Mouse (Mus musculus) heart, embryonic 11.5 days (tissue): Measurements from ENCODE around the gene Avl9. TPM values are rescaled to one million over a fixed set of nuclear protein-coding genes. Genes with fewer than 3 reads are reported as not detected.

Source experiments
- ATAC-seq: fragments of 200-750 bp; cut with Nextera tagmentation; replicated peaks from 2 replicates; pipeline ENCODE4 v1.8.0; 2017; ENCODE audit warnings: moderate library complexity; ENCODE audit not compliant: insufficient number of reproducible peaks, low FRiP score, low TSS enrichment
- H3K27ac ChIP-seq: fragments of 300-500 bp; sonication (generic); 2 replicates; pipeline ENCODE4 v1.5.1; 2014; ENCODE audit warnings: mild to moderate bottlenecking, low read depth, low read length
- H3K27me3 ChIP-seq: fragments of 300-500 bp; sonication (generic); 2 replicates; pipeline ENCODE4 v1.6.1; 2014; ENCODE audit warnings: mild to moderate bottlenecking, low read length, mixed read lengths; ENCODE audit not compliant: control insufficient read depth, insufficient read depth
- H3K36me3 ChIP-seq: fragments of 300-500 bp; sonication (generic); 2 replicates; pipeline ENCODE4 v1.6.1; 2014; ENCODE audit warnings: mild to moderate bottlenecking, low read length, moderate library complexity, mixed read lengths; ENCODE audit not compliant: control insufficient read depth, insufficient read depth
- H3K4me1 ChIP-seq: fragments of 300-500 bp; sonication (generic); 2 replicates; pipeline ENCODE4 v1.6.1; 2014; ENCODE audit warnings: low read length; ENCODE audit not compliant: control insufficient read depth, insufficient read depth
- H3K4me2 ChIP-seq: fragments of 300-500 bp; sonication (generic); 2 replicates; pipeline ENCODE4 v1.6.1; 2014; ENCODE audit warnings: mild to moderate bottlenecking, moderate library complexity
- H3K4me3 ChIP-seq: fragments of 300-500 bp; sonication (generic); 2 replicates; pipeline ENCODE4 v1.5.1; 2014; ENCODE audit warnings: low read depth, low read length
- H3K9ac ChIP-seq: fragments of 300-500 bp; sonication (generic); 2 replicates; pipeline ENCODE4 v1.6.1; 2014; ENCODE audit warnings: mild to moderate bottlenecking, low read depth, low read length, moderate library complexity
- H3K9me3 ChIP-seq: fragments of 300-500 bp; sonication (generic); replicated peaks from 2 replicates; pipeline ENCODE4 v1.6.1; 2016; ENCODE audit warnings: low read length; ENCODE audit not compliant: control insufficient read depth
- WGBS: fragments of 180-500 bp; shearing (Covaris S2); extraction: QIAGEN DNeasy Blood & Tissue Kit; methylation state at CpG from one replicate; pipeline ENCODE4 v1.1.7; 2014; ENCODE audit not compliant: insufficient replicate concordance; 5-methylcytosine and 5-hydroxymethylcytosine counted together
- polyA plus RNA-seq: library from polyadenylated mRNA; unstranded; fragments of >200 nt; fragmentation: Nextera tagmentation; extraction: Ambion mirVana; gene quantifications from 2 replicates; pipeline ENCODE4 v1.2.1, GENCODE M21; 2014

Avl9 gene
- polyA plus RNA-seq: 10.0 and 11.1 TPM in 2 replicates

DNA sequence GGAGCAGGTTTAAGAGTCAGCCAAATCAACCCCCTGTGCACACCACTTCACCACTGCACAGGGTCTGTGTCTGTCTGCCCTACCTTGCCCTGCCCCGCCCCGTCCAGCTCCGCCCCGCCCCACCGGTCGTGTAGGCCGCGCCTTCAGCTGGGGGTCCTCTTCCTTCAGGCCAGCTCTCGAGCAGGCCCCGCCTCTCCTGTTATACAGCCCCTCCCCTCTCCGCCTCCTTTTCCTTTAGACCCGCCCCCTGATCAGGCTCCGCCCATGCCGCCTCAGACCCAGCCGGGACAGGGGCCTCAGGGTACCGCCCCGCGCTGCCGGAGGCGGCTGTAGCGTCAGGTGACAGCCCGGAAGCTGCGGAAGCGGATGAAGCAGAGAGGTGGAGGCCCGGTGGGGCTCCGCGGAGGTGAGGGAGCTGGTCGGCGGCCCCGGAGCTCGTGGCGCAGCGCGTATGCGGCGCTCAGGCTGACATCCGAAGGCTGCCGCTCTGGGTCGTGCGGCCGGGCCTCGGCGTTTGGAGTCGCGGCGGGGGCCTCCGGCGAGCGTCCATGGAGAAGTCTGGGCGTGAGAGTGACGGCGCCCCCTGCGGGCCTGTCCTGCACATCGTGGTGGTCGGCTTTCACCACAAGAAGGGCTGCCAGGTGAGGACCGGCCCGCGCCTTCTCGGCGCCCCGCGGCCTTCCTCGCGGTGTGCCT lies at the start of gene Avl9:
Gene Avl9, plus strand, starts transcription at position 326 of the 696 bp plus-strand sequence.
- under 1% methylated on average over 60 of the region's 64 CpGs for WGBS
- Histone ChIP-seq H3K36me3 (no peaks in the 10 kb centered on the region), H3K9ac (peak within 1 kb of the TSS; percentile 87), H3K27me3 (no peaks in the 10 kb centered on the region), H3K4me1 (peaks cover 4% of the 10 kb centered on the region; the same call in 1 of the 2 replicates), H3K4me3 (peak within 1 kb of the TSS; percentile 88), H3K9me3 (no peaks in the 10 kb centered on the region), H3K27ac (peak within 1 kb of the TSS; percentile 91), H3K4me2 (peak within 1 kb of the TSS; percentile 84)
- ATAC-seq: peak; percentile 99

DNA sequence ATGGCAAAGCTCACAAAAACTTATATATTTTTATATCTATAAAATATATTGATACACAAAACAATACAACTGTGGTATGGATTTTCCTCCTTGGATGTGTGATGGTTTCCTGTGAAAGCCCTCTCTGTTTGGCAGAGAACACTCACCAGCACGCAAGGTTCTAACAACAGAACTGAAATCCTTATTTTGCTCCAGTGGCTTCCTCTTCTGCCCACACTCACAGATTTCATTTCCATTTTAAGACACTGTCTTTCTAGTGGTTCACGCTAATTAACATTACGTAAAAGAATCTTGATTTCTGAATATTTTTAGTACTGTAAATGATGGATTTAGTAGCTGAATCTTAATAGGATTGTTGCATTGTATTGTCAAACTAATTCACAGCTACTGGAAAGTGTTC lies 26.5 kb upstream of the Avl9 start:
- no peak for ATAC-seq
- Histone ChIP-seq H3K9me3 (no peaks in the 10 kb centered on the region), H3K9ac (no peak overlapping the region), H3K27ac (no peak overlapping the region), H3K4me3 (no peak overlapping the region), H3K27me3 (no peaks in the 10 kb centered on the region), H3K4me2 (no peak overlapping the region), H3K36me3 (no peaks in the 10 kb centered on the region), H3K4me1 (no peaks in the 10 kb centered on the region)
- WGBS: 85% methylated on average over 3 of the region's 3 CpGs

DNA sequence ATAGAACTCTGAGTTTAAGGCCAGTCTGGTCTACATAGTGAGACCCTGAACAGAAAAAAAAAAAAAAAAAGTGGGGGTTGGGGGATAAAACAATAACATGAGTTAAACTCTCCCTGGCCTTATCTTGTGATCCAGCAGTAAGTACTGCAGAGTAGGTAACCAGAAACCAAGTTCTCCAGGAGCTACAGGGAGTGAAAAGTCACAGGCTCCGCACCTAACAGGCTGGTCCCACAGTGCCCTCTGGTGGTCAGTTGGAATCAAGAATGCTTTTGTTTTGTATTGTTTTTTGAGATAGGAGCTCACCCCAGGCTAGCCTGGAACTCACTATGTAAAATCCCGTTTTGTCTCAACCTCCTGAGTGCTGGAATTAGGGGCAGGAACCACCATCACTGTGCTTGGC lies 23.5 kb upstream of the Avl9 start:
- no peak overlapping the region for H3K27ac ChIP-seq
- no peaks in the 10 kb centered on the region for H3K9me3 ChIP-seq
- H3K9ac ChIP-seq: no peak overlapping the region
- H3K27me3 ChIP-seq: no peaks in the 10 kb centered on the region
- ATAC-seq: no peak; the same call in 1 of the 2 replicates
- H3K36me3 ChIP-seq: no peaks in the 10 kb centered on the region
- H3K4me2 ChIP-seq: no peak overlapping the region
- H3K4me3 ChIP-seq: no peak overlapping the region
- WGBS: 6% methylated on average over 2 of the region's 2 CpGs
- H3K4me1 ChIP-seq: no peaks in the 10 kb centered on the region

DNA sequence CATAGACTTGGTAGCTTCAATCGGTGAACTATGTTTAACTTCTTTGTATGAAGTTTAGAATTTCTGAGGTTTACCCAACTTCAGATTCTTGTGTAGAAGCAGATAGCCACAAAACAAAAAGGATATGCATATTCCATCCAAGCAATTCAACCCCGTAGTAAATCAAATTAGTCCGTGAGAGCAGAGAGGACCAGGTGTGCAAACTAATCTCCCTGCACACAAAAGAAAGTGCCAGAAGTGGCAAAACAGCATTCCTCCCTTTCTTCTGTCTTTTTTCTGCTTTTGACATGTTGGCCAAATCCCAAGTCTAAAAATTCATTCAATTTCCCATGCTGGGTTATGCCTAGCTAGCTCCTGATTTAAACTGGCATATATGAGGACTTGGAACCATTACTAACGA lies 22.3 kb upstream of the Avl9 start:
- Histone ChIP-seq H3K27me3 (no peaks in the 10 kb centered on the region), H3K27ac (no peak overlapping the region), H3K9ac (no peak overlapping the region), H3K36me3 (no peaks in the 10 kb centered on the region), H3K4me2 (no peak overlapping the region), H3K4me1 (no peaks in the 10 kb centered on the region), H3K4me3 (no peak overlapping the region), H3K9me3 (no peaks in the 10 kb centered on the region)
- no peak for ATAC-seq
- WGBS: 79% methylated on average over 4 of the region's 4 CpGs

DNA sequence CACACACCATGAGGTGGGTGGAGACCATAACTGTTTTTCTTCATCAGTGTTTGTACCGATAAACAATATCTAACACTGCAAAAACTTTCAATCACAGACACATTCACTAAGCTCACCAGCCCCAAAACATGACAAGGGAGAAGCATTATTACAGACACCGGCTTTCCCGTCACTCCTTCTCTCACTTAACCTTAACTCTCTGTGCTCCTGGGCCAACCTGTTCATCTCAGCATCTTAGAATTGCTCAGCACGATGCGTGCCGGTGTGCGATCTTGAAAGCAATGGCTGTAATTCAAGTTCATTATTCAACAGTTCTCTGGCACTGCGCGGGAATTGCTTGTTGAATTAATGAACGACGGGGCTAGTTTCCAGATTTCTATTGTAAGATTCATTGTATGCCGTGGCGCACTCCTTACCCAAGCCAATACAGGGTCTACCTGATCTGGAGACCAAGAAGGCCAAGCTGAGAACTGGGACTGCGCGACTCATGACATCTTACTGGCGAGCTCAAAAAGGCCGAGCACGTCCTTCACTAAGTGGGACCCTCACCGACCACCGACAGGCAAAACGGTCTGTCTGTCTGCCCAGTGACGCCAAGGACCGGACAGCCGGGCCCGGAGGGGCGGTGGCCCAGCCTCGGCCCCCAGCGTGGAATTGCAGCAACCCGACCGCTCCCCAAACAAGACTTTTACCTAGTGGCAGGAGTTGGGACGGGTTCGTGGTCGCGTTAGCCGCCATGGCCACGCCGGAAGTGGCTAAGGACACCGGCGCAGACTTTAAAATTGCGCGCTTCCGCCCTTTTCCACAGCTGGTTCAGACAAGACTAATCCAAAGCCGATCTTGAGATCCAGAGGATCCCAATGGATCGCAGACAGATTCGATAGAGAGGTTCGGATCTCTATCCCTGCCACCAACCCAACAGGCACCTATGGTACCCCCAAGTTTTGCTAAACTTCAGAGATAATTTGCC lies 10.5 kb upstream of the Avl9 start, which contains the start of gene Lsm5:
Gene Lsm5, minus strand, starts transcription at position 780 of the 970 bp plus-strand sequence.
- no peaks in the 10 kb centered on the region for H3K36me3 ChIP-seq
- H3K4me2 ChIP-seq: peak within 1 kb of the TSS; percentile 88
- no peaks in the 10 kb centered on the region for H3K27me3 ChIP-seq
- H3K4me1 ChIP-seq: no peaks in the 10 kb centered on the region
- peak within 1 kb of the TSS; percentile 88 for H3K4me3 ChIP-seq
- peak within 1 kb of the TSS; percentile 75 for H3K9ac ChIP-seq
- WGBS: under 1% methylated on average over 46 of the region's 46 CpGs
- H3K27ac ChIP-seq: no peak within 1 kb of the TSS
- peak; percentile 86 for ATAC-seq
- no peaks in the 10 kb centered on the region for H3K9me3 ChIP-seq

DNA sequence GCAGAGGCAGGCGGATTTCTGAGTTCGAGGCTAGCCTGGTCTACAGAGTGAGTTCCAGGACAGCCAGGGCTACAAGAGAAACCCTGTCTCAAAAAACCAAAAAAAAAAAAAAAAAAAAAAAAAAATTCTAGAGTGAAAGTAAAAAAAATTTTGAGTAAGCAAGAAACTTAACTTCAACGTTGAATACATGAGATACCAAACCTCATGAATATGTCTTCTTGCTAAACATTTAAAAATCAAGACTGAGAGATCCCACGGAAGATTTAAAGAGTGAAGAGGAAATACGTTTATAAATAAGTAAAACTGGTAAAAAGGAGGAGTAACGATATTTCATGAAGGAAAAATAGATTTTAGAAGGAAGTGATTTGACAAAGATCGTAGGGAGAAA lies 519 bp upstream of the Avl9 start:
- no peak overlapping the region for H3K27ac ChIP-seq
- WGBS: 43% methylated on average over 7 of the region's 7 CpGs
- no peaks in the 10 kb centered on the region for H3K27me3 ChIP-seq
- peak overlapping the region; percentile 88 for H3K4me3 ChIP-seq
- no peaks in the 10 kb centered on the region for H3K36me3 ChIP-seq
- H3K4me1 ChIP-seq: peaks cover 4% of the 10 kb centered on the region; the same call in 1 of the 2 replicates
- no peak overlapping the region; the same call in 1 of the 2 replicates for H3K9ac ChIP-seq
- ATAC-seq: no peak
- H3K4me2 ChIP-seq: peak overlapping the region; percentile 84
- H3K9me3 ChIP-seq: no peaks in the 10 kb centered on the region

DNA sequence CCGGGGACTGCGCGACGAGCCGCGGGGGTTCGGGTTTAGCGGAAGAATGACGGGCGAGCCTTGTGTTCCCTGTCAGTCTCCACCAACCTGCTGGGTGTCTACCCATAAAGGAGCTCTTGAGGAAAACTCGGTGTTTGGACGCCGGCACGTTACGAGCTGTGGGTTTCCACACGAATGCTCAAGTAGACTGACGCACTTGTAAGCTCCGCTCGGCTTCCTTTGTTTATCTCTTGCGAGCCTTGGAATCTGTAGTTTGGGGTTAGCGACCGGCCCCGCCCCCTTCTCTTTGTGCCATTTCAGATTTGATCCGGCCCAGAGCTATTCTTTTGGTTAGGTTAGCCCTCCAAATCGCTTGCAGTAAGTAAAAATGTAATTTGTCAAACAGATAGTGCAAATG lies 569 bp downstream of the Avl9 start:
- Histone ChIP-seq H3K4me3 (peak overlapping the region; percentile 88), H3K9me3 (no peaks in the 10 kb centered on the region), H3K27ac (peak overlapping the region; percentile 91), H3K27me3 (no peaks in the 10 kb centered on the region), H3K9ac (peak overlapping the region; percentile 87), H3K4me2 (peak overlapping the region; percentile 84), H3K4me1 (peaks cover 4% of the 10 kb centered on the region; the same call in 1 of the 2 replicates), H3K36me3 (no peaks in the 10 kb centered on the region)
- 1% methylated on average over 25 of the region's 25 CpGs for WGBS
- 0 out of 2 replicates have a peak, but pooled peaks have one; percentile 22 for ATAC-seq

DNA sequence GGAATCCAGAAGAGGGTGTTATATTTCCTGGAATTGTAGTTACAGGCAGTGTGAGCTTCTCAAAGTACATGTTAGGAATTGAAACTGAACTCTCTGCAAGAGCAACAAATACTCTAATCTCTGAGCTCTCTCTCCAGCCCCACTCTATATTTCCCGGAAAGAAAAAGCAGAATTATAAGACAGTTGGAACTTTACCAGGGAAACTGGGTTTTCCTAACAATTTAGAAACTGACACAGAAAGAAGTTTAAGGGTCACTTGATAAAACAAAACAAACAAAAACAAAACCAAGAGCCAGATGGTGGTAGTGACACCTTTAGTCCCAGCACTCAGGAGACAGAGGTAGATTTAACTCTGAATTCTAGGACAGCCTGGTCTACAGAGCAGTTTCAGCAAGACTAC lies 4.4 kb downstream of the Avl9 start:
- H3K4me1 ChIP-seq: peaks cover 6% of the 10 kb centered on the region; the same call in 1 of the 2 replicates
- H3K27ac ChIP-seq: no peak overlapping the region
- H3K4me2 ChIP-seq: no peak overlapping the region
- no peak overlapping the region for H3K4me3 ChIP-seq
- H3K36me3 ChIP-seq: no peaks in the 10 kb centered on the region
- 79% methylated on average over 1 of the region's 1 CpGs for WGBS
- no peak overlapping the region for H3K9ac ChIP-seq
- no peaks in the 10 kb centered on the region for H3K9me3 ChIP-seq
- ATAC-seq: no peak
- H3K27me3 ChIP-seq: no peaks in the 10 kb centered on the region
